Mouse (Mus musculus) midbrain, embryonic 11.5 days (tissue): Measurements from ENCODE around the gene Hemgn. TPM values are rescaled to one million over a fixed set of nuclear protein-coding genes. Genes with fewer than 3 reads are reported as not detected.

Source experiments
- ATAC-seq: fragments of 200-750 bp; cut with Nextera tagmentation; 2 replicates; pipeline ENCODE4 v1.8.0; 2017; ENCODE audit warnings: moderate TSS enrichment, moderate library complexity; ENCODE audit not compliant: low FRiP score
- DNase-seq: peaks from one replicate; pipeline ENCODE4 v3.0.0; 2015; ENCODE audit warnings: low spot score; ENCODE audit errors: missing footprints
- H3K27ac ChIP-seq: fragments of 300-500 bp; sonication (generic); 2 replicates; pipeline ENCODE4 v1.5.1; 2014; ENCODE audit warnings: low read depth, low read length
- H3K27me3 ChIP-seq: fragments of 300-500 bp; sonication (generic); 2 replicates; pipeline ENCODE4 v1.6.1; 2014; ENCODE audit warnings: mild to moderate bottlenecking, low read length, moderate library complexity, mixed read lengths; ENCODE audit not compliant: control insufficient read depth, insufficient read depth
- H3K36me3 ChIP-seq: fragments of 300-500 bp; sonication (generic); 2 replicates; pipeline ENCODE4 v1.6.1; 2014; ENCODE audit warnings: mild to moderate bottlenecking, low read length, moderate library complexity, mixed read lengths; ENCODE audit not compliant: control insufficient read depth, insufficient read depth
- H3K4me1 ChIP-seq: fragments of 300-500 bp; sonication (generic); 2 replicates; pipeline ENCODE4 v1.6.1; 2014; ENCODE audit warnings: low read length; ENCODE audit not compliant: control insufficient read depth, insufficient read depth
- H3K4me2 ChIP-seq: fragments of 300-500 bp; sonication (generic); 2 replicates; pipeline ENCODE4 v1.6.1; 2014; ENCODE audit warnings: mild to moderate bottlenecking, moderate library complexity
- H3K4me3 ChIP-seq: fragments of 300-500 bp; sonication (generic); 2 replicates; pipeline ENCODE4 v1.5.1; 2014; ENCODE audit warnings: low read depth, low read length
- H3K9ac ChIP-seq: fragments of 300-500 bp; sonication (generic); 2 replicates; pipeline ENCODE4 v1.6.1; 2014; ENCODE audit warnings: low read length
- H3K9me3 ChIP-seq: fragments of 300-500 bp; sonication (generic); 2 replicates; pipeline ENCODE4 v1.6.1; 2016; ENCODE audit warnings: low read length; ENCODE audit not compliant: control insufficient read depth
- WGBS: fragments of 180-500 bp; shearing (Covaris S2); extraction: QIAGEN DNeasy Blood & Tissue Kit; methylation state at CpG from one replicate; pipeline ENCODE4 v1.1.7; 2014; 5-methylcytosine and 5-hydroxymethylcytosine counted together
- polyA plus RNA-seq: library from polyadenylated mRNA; unstranded; fragments of >200 nt; fragmentation: Nextera tagmentation; extraction: Ambion mirVana; gene quantifications from 2 replicates; pipeline ENCODE4 v1.2.1, GENCODE M21; 2014

Gene Hemgn
- polyA plus RNA-seq, 1 experiment from 2014 or later: 20.5 TPM

GRCm38 (mm10) chr4:46398839-46399238 lies 14.5 kb downstream of the Hemgn start:
- 77% methylated on average over 4 of the region's 4 CpGs for WGBS

DNA sequence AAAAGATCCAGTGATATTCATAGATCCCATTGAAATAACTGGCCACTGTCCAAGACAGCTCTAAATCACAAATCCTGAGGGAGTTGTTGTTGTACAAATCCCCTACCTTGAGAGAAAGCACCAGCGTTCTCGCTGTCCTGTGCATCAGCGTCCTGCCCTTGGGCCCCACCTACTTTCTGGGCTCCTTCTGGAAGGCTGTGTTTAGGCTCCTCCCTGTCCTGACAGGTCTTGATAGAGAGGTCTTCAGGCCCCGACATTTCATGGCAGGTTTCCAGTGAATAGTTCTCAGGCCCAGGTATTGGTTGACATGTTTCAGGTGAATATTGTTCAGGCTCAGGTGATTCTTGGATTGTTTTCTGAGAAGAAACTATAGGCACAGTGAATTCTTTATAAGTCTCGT lies 17.6 kb downstream of the Hemgn start:
- no peaks in the 10 kb centered on the region for H3K4me1 ChIP-seq

More at GRCm38 (mm10) chr4:46398839-46399238, 14.5 kb downstream of the Hemgn start:
- Histone ChIP-seq H3K9me3 (no peaks in the 10 kb centered on the region), H3K27me3 (no peaks in the 10 kb centered on the region), H3K9ac (no peak overlapping the region), H3K4me3 (no peak overlapping the region), H3K4me2 (no peak overlapping the region), H3K27ac (no peak overlapping the region), H3K36me3 (no peaks in the 10 kb centered on the region), H3K4me1 (no peaks in the 10 kb centered on the region)
- ATAC-seq (no peak), DNase-seq (no peak)

DNA sequence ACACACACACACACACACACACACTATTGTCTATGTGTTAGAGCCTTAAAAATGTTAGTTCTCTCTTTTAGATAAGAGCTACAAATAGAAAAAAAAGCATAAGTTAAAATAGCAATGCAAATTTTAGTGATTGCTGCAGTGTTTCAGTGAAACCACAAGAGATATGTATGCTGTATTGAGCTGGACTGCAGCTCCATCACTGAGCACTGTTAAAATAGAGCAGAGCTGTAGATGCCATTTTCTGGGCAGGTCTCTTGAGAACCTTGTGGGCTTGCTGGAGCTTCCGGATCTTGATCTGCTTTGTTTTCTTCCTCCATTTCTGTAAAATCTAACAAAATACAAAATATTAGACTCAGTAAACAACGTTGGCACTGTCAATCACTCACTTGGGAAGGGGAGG lies 18.9 kb downstream of the Hemgn start:
- H3K27me3 ChIP-seq: no peaks in the 10 kb centered on the region
- peaks cover 2% of the 10 kb centered on the region; the same call in 1 of the 2 replicates for H3K4me1 ChIP-seq
- no peak overlapping the region for H3K27ac ChIP-seq
- no peak overlapping the region for H3K9ac ChIP-seq
- no peak for ATAC-seq
- H3K9me3 ChIP-seq: no peaks in the 10 kb centered on the region
- 80% methylated on average over 2 of the region's 2 CpGs for WGBS
- H3K4me2 ChIP-seq: no peak overlapping the region
- no peak for DNase-seq
- no peak overlapping the region for H3K4me3 ChIP-seq
- H3K36me3 ChIP-seq: no peaks in the 10 kb centered on the region

More for the DNA sequence above, 17.6 kb downstream of the Hemgn start:
- no peaks in the 10 kb centered on the region for H3K9me3 ChIP-seq
- no peak overlapping the region for H3K4me2 ChIP-seq
- no peaks in the 10 kb centered on the region for H3K27me3 ChIP-seq
- H3K9ac ChIP-seq: no peak overlapping the region
- 39% methylated on average over 5 of the region's 5 CpGs for WGBS
- ATAC-seq (no peak), DNase-seq (no peak)
- no peak overlapping the region for H3K4me3 ChIP-seq
- no peak overlapping the region for H3K27ac ChIP-seq
- H3K36me3 ChIP-seq: no peaks in the 10 kb centered on the region

DNA sequence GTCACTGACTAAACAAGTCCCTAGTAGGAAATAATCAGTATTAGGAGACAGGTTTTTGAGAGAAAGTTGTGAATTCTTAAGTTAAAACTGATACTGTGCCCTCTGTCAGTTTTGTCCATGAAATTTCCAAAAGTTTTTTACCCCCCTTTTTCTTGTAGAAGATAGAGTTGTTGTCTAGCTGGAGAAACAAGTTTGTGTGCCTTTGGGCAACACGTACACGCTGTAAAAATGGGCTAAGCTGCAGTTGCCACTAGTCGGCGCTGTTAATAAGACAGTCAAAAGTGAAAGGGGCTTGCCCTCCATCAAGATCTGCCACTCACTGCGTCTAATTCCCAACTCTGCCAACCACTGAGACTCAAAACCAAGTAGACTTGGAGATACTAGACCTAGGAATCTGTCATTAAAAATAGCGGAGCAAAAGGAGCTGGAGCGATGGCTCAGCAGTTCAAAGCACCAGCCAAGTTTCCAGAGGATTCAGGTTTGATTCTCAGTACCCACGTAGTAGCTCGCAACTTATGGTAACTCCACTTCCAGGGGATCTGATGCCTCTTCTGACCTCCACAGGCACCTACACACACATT lies 22.8 kb downstream of the Hemgn start:
- ATAC-seq (no peak), DNase-seq (peak; percentile 98)
- H3K27me3 ChIP-seq: no peaks in the 10 kb centered on the region
- peak overlapping the region; percentile 93; the same call in 1 of the 2 replicates for H3K9ac ChIP-seq
- H3K4me3 ChIP-seq: no peak overlapping the region
- H3K4me2 ChIP-seq: peak overlapping the region; percentile 42
- no peaks in the 10 kb centered on the region for H3K9me3 ChIP-seq
- H3K36me3 ChIP-seq: no peaks in the 10 kb centered on the region
- no peak overlapping the region for H3K27ac ChIP-seq
- peaks cover 2% of the 10 kb centered on the region; the same call in 1 of the 2 replicates for H3K4me1 ChIP-seq
- 21% methylated on average over 9 of the region's 9 CpGs for WGBS

- peaks cover 2% of the 10 kb centered on the region; the same call in 1 of the 2 replicates for H3K4me1 ChIP-seq
- 0 out of 2 replicates have a peak, but pooled peaks cover 3% of the 10 kb centered on the region for H3K36me3 ChIP-seq
- DNase-seq (no peak), ATAC-seq (peak; percentile 31; the same call in 1 of the 2 replicates)
- H3K27ac ChIP-seq: peak overlapping the region; percentile 74
- H3K4me2 ChIP-seq: peak overlapping the region; percentile 42
- no peaks in the 10 kb centered on the region for H3K9me3 ChIP-seq
- H3K4me3 ChIP-seq: peak overlapping the region; percentile 54
- H3K27me3 ChIP-seq: no peaks in the 10 kb centered on the region
- H3K9ac ChIP-seq: peak overlapping the region; percentile 93
- 2% methylated on average over 24 of the region's 24 CpGs for WGBS
Measured at GRCm38 (mm10) chr4:46389612-46390341, 23.5 kb downstream of the Hemgn start.

DNA sequence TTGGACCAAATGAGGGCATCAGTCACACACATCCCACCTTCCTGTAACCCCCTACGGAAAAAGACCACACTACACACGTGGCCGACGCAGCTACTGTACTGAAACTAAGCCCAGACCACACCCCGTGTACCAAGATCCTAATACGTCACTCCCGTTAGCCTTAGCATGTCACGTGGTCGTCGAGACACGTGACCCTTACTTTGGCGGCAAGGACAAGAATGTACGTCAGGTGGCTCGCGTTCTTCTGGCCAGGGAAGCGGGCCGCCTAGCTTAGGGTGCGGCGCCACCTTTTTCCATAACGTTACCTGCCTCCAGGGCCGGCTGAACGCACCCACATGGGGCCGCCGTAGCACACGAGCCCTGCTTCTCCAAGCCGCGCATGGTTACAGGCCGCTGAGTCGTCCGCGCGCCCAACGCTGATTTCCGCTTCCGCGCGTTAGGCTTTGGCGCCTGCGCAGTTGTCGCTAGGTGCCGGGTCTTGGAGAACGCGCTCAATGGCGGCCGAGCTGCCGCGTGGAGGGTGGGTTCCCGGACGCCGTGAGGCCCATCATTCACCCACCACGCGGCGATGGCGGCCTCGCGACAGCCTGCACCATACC lies 24.2 kb downstream of the Hemgn start, which contains the start of gene Trmo:
Gene Trmo, minus strand, starts transcription at position 425 of the 599 bp plus-strand sequence.
- H3K4me3 ChIP-seq: peak within 1 kb of the TSS; percentile 54
- H3K9ac ChIP-seq: peak within 1 kb of the TSS; percentile 93
- peak within 1 kb of the TSS; percentile 42 for H3K4me2 ChIP-seq
- ATAC-seq (peak; percentile 95), DNase-seq (peak; percentile 100)
- H3K9me3 ChIP-seq: no peaks in the 10 kb centered on the region
- H3K4me1 ChIP-seq: peaks cover 2% of the 10 kb centered on the region; the same call in 1 of the 2 replicates
- H3K27ac ChIP-seq: peak within 1 kb of the TSS; percentile 74
- 0 out of 2 replicates have a peak, but pooled peaks cover 3% of the 10 kb centered on the region for H3K36me3 ChIP-seq
- H3K27me3 ChIP-seq: no peaks in the 10 kb centered on the region
- WGBS: under 1% methylated on average over 56 of the region's 56 CpGs

DNA sequence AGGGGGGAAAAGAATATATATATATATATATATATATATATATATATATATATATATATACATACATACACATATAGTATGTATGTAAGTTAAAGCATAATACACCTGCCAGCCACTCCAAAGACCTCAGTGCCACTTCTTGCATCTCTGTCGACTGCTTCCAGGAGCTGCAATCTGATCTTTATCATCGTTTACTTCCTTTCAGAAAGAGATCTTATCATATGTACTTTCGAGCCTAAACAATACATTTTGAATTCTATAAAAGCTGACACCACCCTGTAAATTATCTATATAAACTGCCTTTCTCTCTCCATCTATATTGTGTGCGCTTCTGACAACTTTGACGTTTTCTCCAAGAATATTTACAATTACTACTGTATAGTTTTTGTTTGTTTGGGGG lies 24.8 kb downstream of the Hemgn start:
- WGBS: 46% methylated on average over 5 of the region's 5 CpGs

GRCm38 (mm10) chr4:46374869-46375368 lies 38.4 kb downstream of the Hemgn start:
- no peaks in the 10 kb centered on the region for H3K27me3 ChIP-seq
- no peaks in the 10 kb centered on the region for H3K4me1 ChIP-seq
- peak; percentile 92 for DNase-seq
- H3K9ac ChIP-seq: 0 out of 2 replicates have a peak overlapping the region, but pooled peaks have one; percentile 25
- H3K27ac ChIP-seq: no peak overlapping the region
- peak; percentile 55 for ATAC-seq
- peaks cover 7% of the 10 kb centered on the region; the same call in 1 of the 2 replicates for H3K36me3 ChIP-seq
- peak overlapping the region; percentile 44 for H3K4me2 ChIP-seq
- H3K4me3 ChIP-seq: peak overlapping the region; percentile 24; the same call in 1 of the 2 replicates
- WGBS: 24% methylated on average over 22 of the region's 22 CpGs
- H3K9me3 ChIP-seq: no peaks in the 10 kb centered on the region

More for the DNA sequence above, 24.8 kb downstream of the Hemgn start:
- Histone ChIP-seq H3K36me3 (0 out of 2 replicates have a peak, but pooled peaks cover 3% of the 10 kb centered on the region), H3K9me3 (no peaks in the 10 kb centered on the region), H3K4me3 (peak overlapping the region; percentile 54), H3K27me3 (no peaks in the 10 kb centered on the region), H3K4me2 (peak overlapping the region; percentile 42), H3K9ac (peak overlapping the region; percentile 93; the same call in 1 of the 2 replicates), H3K4me1 (peaks cover 2% of the 10 kb centered on the region; the same call in 1 of the 2 replicates), H3K27ac (no peak overlapping the region)
- ATAC-seq (no peak), DNase-seq (peak; percentile 84)
